Mouse (Mus musculus) MEL (cell line): Measurements from ENCODE around the gene Haus8. TPM values are rescaled to one million over a fixed set of nuclear protein-coding genes. Genes with fewer than 3 reads are reported as not detected.
"Not testable (repeated sequence)": the region's sequence is repeated elsewhere in the genome, so short reads cannot be mapped to it uniquely, and the experiment has no call there.

Experiments used
- DNase-seq: peaks from one replicate; pipeline ENCODE4 v3.0.0; 2011; ENCODE audit warnings: low read depth, low spot score
- H3K27ac ChIP-seq: 2 replicates; pipeline ENCODE4 v1.5.1; 2012; ENCODE audit warnings: low read depth, mild to moderate bottlenecking, control low read depth, low read length, moderate library complexity; ENCODE audit not compliant: control insufficient read depth
- H3K27me3 ChIP-seq, 2 experiments: fragments of 150-350 bp in 1 of 2; sonication (generic) in 1 of 2; 2 replicates each; pipeline ENCODE4 v1.6.1; 2012; ENCODE audit warnings: low read length in 2 of 2, mild to moderate bottlenecking in 2 of 2, improper control_type of control experiment in 1 of 2, moderate library complexity in 1 of 2; ENCODE audit not compliant: insufficient read depth in 2 of 2, control insufficient read depth in 1 of 2
- H3K36me3 ChIP-seq, 2 experiments: 2 replicates each; pipeline ENCODE4 v1.6.1; 2012 to 2014; ENCODE audit warnings: low read length in 2 of 2, improper control_type of control experiment in 1 of 2, inconsistent platforms in 1 of 2, mild to moderate bottlenecking in 1 of 2; ENCODE audit not compliant: insufficient read depth in 2 of 2, control insufficient read depth in 1 of 2
- H3K4me1 ChIP-seq, 2 experiments: fragments of 150-350 bp in 1 of 2; sonication (generic) in 1 of 2; 2 replicates each; pipeline ENCODE4 v1.6.1; 2012; ENCODE audit warnings: low read length in 2 of 2, improper control_type of control experiment in 1 of 2, mild to moderate bottlenecking in 1 of 2; ENCODE audit not compliant: insufficient read depth in 2 of 2, control insufficient read depth in 1 of 2
- H3K4me3 ChIP-seq, 2 experiments: fragments of 150-350 bp in 1 of 2; sonication (generic) in 1 of 2; 2 replicates each; pipeline ENCODE4 v1.5.1; 2012; ENCODE audit warnings: low read depth in 2 of 2, low read length in 2 of 2, mild to moderate bottlenecking in 2 of 2, moderate library complexity in 2 of 2, control low read depth in 1 of 2, improper control_type of control experiment in 1 of 2; ENCODE audit not compliant: control insufficient read depth in 1 of 2, insufficient read depth in 1 of 2
- H3K79me2 ChIP-seq: 2 replicates; pipeline ENCODE4 v1.6.1; 2012; ENCODE audit warnings: mild to moderate bottlenecking, low read length, moderate library complexity; ENCODE audit not compliant: control insufficient read depth, poor library complexity, insufficient read depth
- H3K9ac ChIP-seq: 2 replicates; pipeline ENCODE4 v1.6.1; 2012; ENCODE audit warnings: low read depth, mild to moderate bottlenecking, control low read depth, low read length, moderate library complexity; ENCODE audit not compliant: control insufficient read depth, poor library complexity, severe bottlenecking
- H3K9me3 ChIP-seq: fragments of 150-350 bp; sonication (generic); replicated peaks from 2 replicates; pipeline ENCODE4 v1.6.1; 2012; ENCODE audit warnings: mild to moderate bottlenecking, low read length, improper control_type of control experiment, moderate library complexity; ENCODE audit not compliant: insufficient read depth
- CHD1 ChIP-seq: IDR thresholded peaks from 2 replicates; pipeline ENCODE4 v1.6.1; 2012; ENCODE audit warnings: low read depth, mild to moderate bottlenecking, inconsistent platforms, low read length, improper control_type of control experiment
- CHD2 ChIP-seq: IDR thresholded peaks from 2 replicates; pipeline ENCODE4 v1.6.1; 2011; ENCODE audit warnings: low read length, improper control_type of control experiment
- CTCF ChIP-seq, 3 experiments: IDR thresholded peaks in 2 of 3; conservative IDR thresholded peaks in 1 of 3; 2 replicates each; pipeline ENCODE4 v1.5.1; 2011 to 2012; ENCODE audit warnings: low read length in 3 of 3, low read depth in 2 of 3, mild to moderate bottlenecking in 2 of 3, improper control_type of control experiment in 1 of 3, inconsistent platforms in 1 of 3, mixed read lengths in 1 of 3, moderate library complexity in 1 of 3; ENCODE audit not compliant: control insufficient read depth in 1 of 3, insufficient read depth in 1 of 3, poor library complexity in 1 of 3, severe bottlenecking in 1 of 3
- EP300 ChIP-seq, 2 experiments: IDR thresholded peaks; 2 replicates each; pipeline ENCODE4 v1.6.1; 2011; ENCODE audit warnings: improper control_type of control experiment in 2 of 2, low read length in 2 of 2, low read depth in 1 of 2, mild to moderate bottlenecking in 1 of 2
- ETS1 ChIP-seq: IDR thresholded peaks from 2 replicates; pipeline ENCODE4 v1.6.1; 2012; ENCODE audit warnings: low read depth, mild to moderate bottlenecking, inconsistent platforms, low read length, improper control_type of control experiment, moderate library complexity
- GATA1 ChIP-seq: IDR thresholded peaks from 2 replicates; pipeline ENCODE4 v1.6.1; 2011; ENCODE audit warnings: low read depth, low read length, improper control_type of control experiment
- MAX ChIP-seq: IDR thresholded peaks from 2 replicates; pipeline ENCODE4 v1.6.1; 2011; ENCODE audit warnings: low read length, improper control_type of control experiment
- MYB ChIP-seq: IDR thresholded peaks from 2 replicates; pipeline ENCODE4 v1.6.1; 2011; ENCODE audit warnings: mild to moderate bottlenecking, low read depth, low read length, improper control_type of control experiment
- NRF1 ChIP-seq: IDR thresholded peaks from 2 replicates; pipeline ENCODE4 v1.6.1; 2014; ENCODE audit warnings: low read depth, mild to moderate bottlenecking, inconsistent platforms, low read length, improper control_type of control experiment, moderate library complexity; ENCODE audit not compliant: poor library complexity, insufficient read depth, severe bottlenecking
- POLR2AphosphoS2 ChIP-seq: IDR thresholded peaks from 2 replicates; pipeline ENCODE4 v1.6.1; 2011; ENCODE audit warnings: low read length, improper control_type of control experiment
- POLR2AphosphoS5 ChIP-seq: IDR thresholded peaks from 2 replicates; pipeline ENCODE4 v1.6.1; 2012; ENCODE audit warnings: low read depth, borderline replicate concordance, mild to moderate bottlenecking, inconsistent platforms, low read length, moderate library complexity, mixed read lengths
- RAD21 ChIP-seq: IDR thresholded peaks from 2 replicates; pipeline ENCODE4 v1.6.1; 2011; ENCODE audit warnings: mild to moderate bottlenecking, low read depth, low read length, improper control_type of control experiment
- SMC3 ChIP-seq: IDR thresholded peaks from 2 replicates; pipeline ENCODE4 v1.6.1; 2011; ENCODE audit warnings: low read depth, low read length, improper control_type of control experiment
- TBP ChIP-seq: IDR thresholded peaks from 2 replicates; pipeline ENCODE4 v1.8.0; 2011; ENCODE audit warnings: low read depth, low read length, improper control_type of control experiment
- ZKSCAN1 ChIP-seq: IDR thresholded peaks from 2 replicates; pipeline ENCODE4 v1.6.1; 2012; ENCODE audit warnings: low read depth, mild to moderate bottlenecking, inconsistent platforms, low read length, improper control_type of control experiment, moderate library complexity
- polyA plus RNA-seq, 2 experiments: library from polyadenylated mRNA; stranded (reverse) in 1 of 2; unstranded in 1 of 2; fragments of >175 nt in 1 of 2; fragments of >200 nt in 1 of 2; gene quantifications; 2 replicates each; pipeline versions ENCODE4 v1.2.1 to v1.2.4; 2012; ENCODE audit warnings: low replicate concordance in 2 of 2, low read depth in 1 of 2; ENCODE audit not compliant: insufficient read length in 2 of 2, insufficient read depth in 1 of 2, missing spikeins in 1 of 2
- total RNA-seq: library from RNA; depleted of rRNA; stranded (reverse); fragments of 300-350 nt; gene quantifications from 2 replicates; pipeline ENCODE4 v1.2.3, GENCODE M21; 2012

The Haus8 gene
- total and polyA plus RNA-seq, 3 experiments = 60.4 to 69.2 TPM; not detected in 1

- Histone ChIP-seq H3K27me3 (no peaks in the 10 kb centered on the region), H3K27ac (no peak overlapping the region), H3K4me1 (no peaks in the 10 kb centered on the region), H3K4me3 (no peak overlapping the region), H3K9ac (no peak overlapping the region), H3K79me2 (peaks cover 20% of the 10 kb centered on the region), H3K9me3 (no peaks in the 10 kb centered on the region), H3K36me3 (peaks cover 0 to 3% of the 10 kb centered on the region in 2 experiments; a peak in 2 of 4 replicates)
- DNase-seq = peak; percentile 35
- TF ChIP-seq CHD2 (no peak), CTCF (IDR thresholded peaks at IDR 0.05 in 2 of 3, conservative IDR thresholded peaks at IDR 0.05 in 1 of 3; ENCODE audit: control insufficient read depth in 1 of 3, insufficient read depth in 1 of 3, low read depth in 2 of 3, low read length in 3 of 3, poor library complexity in 1 of 3, severe bottlenecking in 1 of 3) (peak; percentile 38 to 65 (median 51)), SMC3 (peak; percentile 36), EP300 (IDR thresholded peaks at IDR 0.05; ENCODE audit: low read depth in 1 of 2, low read length in 2 of 2) (no peak), RAD21 (peak; percentile 17)
These were observed 15.8 kb upstream of the Haus8 start for GRCm38 (mm10) chr8:71288441-71288949.

GRCm38 (mm10) chr8:71286223-71286622, 13.5 kb upstream of the Haus8 start:
- H3K36me3 ChIP-seq, H3K4me1 ChIP-seq, H3K9ac ChIP-seq, DNase-seq, H3K4me3 ChIP-seq, H3K27me3 ChIP-seq, H3K9me3 ChIP-seq, H3K27ac ChIP-seq: not testable (repeated sequence)
- H3K79me2 ChIP-seq = peaks cover 26% of the 10 kb centered on the region; the same call in 1 of the 2 replicates

GRCm38 (mm10) chr8:71282621-71283020, 9.9 kb upstream of the Haus8 start:
- Histone ChIP-seq H3K9ac (no peak overlapping the region), H3K9me3 (no peaks in the 10 kb centered on the region), H3K4me1 (no peaks in the 10 kb centered on the region), H3K79me2 (peaks cover 33% of the 10 kb centered on the region)
- TF ChIP-seq MYB (no peak), GATA1 (no peak), POLR2AphosphoS5 (no peak), ETS1 (no peak), MAX (no peak), EP300 (IDR thresholded peaks at IDR 0.05; ENCODE audit: low read depth in 1 of 2, low read length in 2 of 2) (no peak), TBP (no peak), POLR2AphosphoS2 (no peak), CHD2 (no peak), NRF1 (no peak), CHD1 (no peak), ZKSCAN1 (no peak)
- TF ChIP-seq, all 39 proteins: peak for 0
- H3K36me3 ChIP-seq = peaks cover 0 to 2% of the 10 kb centered on the region in 2 experiments; a peak in 2 of 4 replicates
- H3K27ac ChIP-seq = no peak overlapping the region
- H3K4me3 ChIP-seq = no peak overlapping the region
- no peaks in the 10 kb centered on the region for H3K27me3 ChIP-seq
- DNase-seq = no peak

GRCm38 (mm10) chr8:71281731-71282130, 9.0 kb upstream of the Haus8 start:
- H3K9me3 ChIP-seq, H3K27ac ChIP-seq, DNase-seq, H3K4me1 ChIP-seq, H3K9ac ChIP-seq, H3K36me3 ChIP-seq, H3K27me3 ChIP-seq, H3K4me3 ChIP-seq: not testable (repeated sequence)
- peaks cover 38% of the 10 kb centered on the region for H3K79me2 ChIP-seq

GRCm38 (mm10) chr8:71279409-71279808, 6.7 kb upstream of the Haus8 start:
- Histone ChIP-seq H3K79me2 (peaks cover 51% of the 10 kb centered on the region), H3K4me1 (peaks cover 6 to 14% of the 10 kb centered on the region in 2 experiments)
- H3K36me3 ChIP-seq, DNase-seq, H3K9ac ChIP-seq, H3K9me3 ChIP-seq, H3K27me3 ChIP-seq, H3K4me3 ChIP-seq, H3K27ac ChIP-seq: not testable (repeated sequence)
